Mouse (Mus musculus) limb, embryonic 14.5 days (tissue): ENCODE results near the gene Csnk1g1. TPM values are rescaled to one million over a fixed set of nuclear protein-coding genes. Genes with fewer than 3 reads are reported as not detected.
A peak's percentile ranks its signal among the peaks of the same experiment; 100 is the strongest.

Experiments
- ATAC-seq: fragments of 200-750 bp; cut with Nextera tagmentation; 2 replicates; pipeline ENCODE4 v1.8.0; 2017; ENCODE audit warnings: low read depth, moderate number of reproducible peaks, moderate TSS enrichment; ENCODE audit not compliant: low FRiP score
- DNase-seq: peaks from one replicate; pipeline ENCODE4 v3.0.0-alpha.2; 2015; ENCODE audit warnings: low spot score
- H3K27ac ChIP-seq: fragments of 300-500 bp; sonication (generic); replicated peaks from 2 replicates; pipeline ENCODE4 v1.5.1; 2014; ENCODE audit warnings: low read depth, mild to moderate bottlenecking, low read length, moderate library complexity, mixed read lengths
- H3K27me3 ChIP-seq: fragments of 300-500 bp; sonication (generic); 2 replicates; pipeline ENCODE4 v1.6.1; 2014; ENCODE audit warnings: low read length, mixed read lengths; ENCODE audit not compliant: control insufficient read depth, insufficient read depth
- H3K36me3 ChIP-seq: fragments of 300-500 bp; sonication (generic); 2 replicates; pipeline ENCODE4 v1.6.1; 2014; ENCODE audit warnings: mild to moderate bottlenecking, low read length, moderate library complexity, mixed read lengths; ENCODE audit not compliant: control insufficient read depth, insufficient read depth
- H3K4me1 ChIP-seq: fragments of 300-500 bp; sonication (generic); 2 replicates; pipeline ENCODE4 v1.6.1; 2014; ENCODE audit warnings: antibody characterized with exemption, low read length, mixed read lengths; ENCODE audit not compliant: control insufficient read depth, insufficient read depth
- H3K4me2 ChIP-seq: fragments of 300-500 bp; sonication (generic); replicated peaks from 2 replicates; pipeline ENCODE4 v1.6.1; 2014; ENCODE audit warnings: low read depth, mild to moderate bottlenecking, low read length, moderate library complexity; ENCODE audit not compliant: severe bottlenecking
- H3K4me3 ChIP-seq: fragments of 300-500 bp; sonication (generic); replicated peaks from 2 replicates; pipeline ENCODE4 v1.5.1; 2014; ENCODE audit warnings: low read length
- H3K9ac ChIP-seq: fragments of 300-500 bp; sonication (generic); 2 replicates; pipeline ENCODE4 v1.6.1; 2014; ENCODE audit warnings: mild to moderate bottlenecking, low read depth, low read length, moderate library complexity; ENCODE audit not compliant: severe bottlenecking
- H3K9me3 ChIP-seq: fragments of 300-500 bp; sonication (generic); 2 replicates; pipeline ENCODE4 v1.6.1; 2016; ENCODE audit warnings: low read length; ENCODE audit not compliant: control insufficient read depth
- POLR2A ChIP-seq: fragments of 200-500 bp; IDR thresholded peaks from 2 replicates; pipeline ENCODE4 v1.8.0; 2012; ENCODE audit warnings: inconsistent platforms, mild to moderate bottlenecking, moderate library complexity, borderline replicate concordance; ENCODE audit not compliant: insufficient read depth, insufficient read length; ENCODE audit errors: extremely low read depth
- whole genome bisulfite sequencing: fragments of 180-500 bp; shearing (Covaris S2); extraction: QIAGEN DNeasy Blood & Tissue Kit; methylation state at CpG from one replicate; pipeline ENCODE4 v1.1.7; 2014; 5-methylcytosine and 5-hydroxymethylcytosine counted together
- polyA plus RNA-seq, 2 experiments: library from polyadenylated mRNA; depleted of rRNA in 1 of 2; stranded (reverse) in 1 of 2; unstranded in 1 of 2; fragments of >200 nt; fragmentation: Nextera tagmentation in 1 of 2; extraction: Ambion mirVana in 1 of 2; gene quantifications; 2 replicates each; pipeline versions ENCODE4 v1.2.1 to v1.2.3; 2012 to 2014

Gene Csnk1g1
- polyA plus RNA-seq, 2 experiments: 12.9 to 19.4 TPM

DNA sequence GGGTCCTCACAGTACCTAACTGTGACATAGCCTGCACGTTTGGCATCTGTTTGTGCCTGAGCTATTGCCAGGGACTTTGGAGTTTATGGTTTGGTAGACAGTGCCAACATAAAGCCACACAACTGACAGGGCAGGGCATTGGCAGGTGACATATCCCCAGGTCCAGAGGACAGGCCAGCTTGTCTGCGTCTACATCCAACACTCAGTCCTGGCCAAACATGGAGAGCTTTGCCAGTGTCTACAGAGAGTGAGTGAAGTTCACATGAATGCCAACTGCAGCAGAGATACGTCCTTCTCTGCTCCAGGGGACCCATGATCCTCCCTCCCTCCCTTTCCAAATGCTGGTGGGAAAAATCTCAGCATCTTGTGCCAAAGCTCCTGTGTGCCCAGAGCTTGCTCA lies 175.4 kb downstream of the Csnk1g1 start:
- DNase-seq: no peak
- H3K4me2 ChIP-seq: no peak overlapping the region
- H3K9me3 ChIP-seq: no peaks in the 10 kb centered on the region
- no peak for TF ChIP-seq POLR2A
- 86% methylated on average over 3 of the region's 3 CpGs for whole genome bisulfite sequencing
- H3K4me1 ChIP-seq: no peaks in the 10 kb centered on the region
- no peak overlapping the region for H3K4me3 ChIP-seq
- H3K27me3 ChIP-seq: no peaks in the 10 kb centered on the region
- no peak overlapping the region for H3K9ac ChIP-seq
- no peak overlapping the region for H3K27ac ChIP-seq
- peaks cover 31% of the 10 kb centered on the region for H3K36me3 ChIP-seq
- ATAC-seq: no peak

DNA sequence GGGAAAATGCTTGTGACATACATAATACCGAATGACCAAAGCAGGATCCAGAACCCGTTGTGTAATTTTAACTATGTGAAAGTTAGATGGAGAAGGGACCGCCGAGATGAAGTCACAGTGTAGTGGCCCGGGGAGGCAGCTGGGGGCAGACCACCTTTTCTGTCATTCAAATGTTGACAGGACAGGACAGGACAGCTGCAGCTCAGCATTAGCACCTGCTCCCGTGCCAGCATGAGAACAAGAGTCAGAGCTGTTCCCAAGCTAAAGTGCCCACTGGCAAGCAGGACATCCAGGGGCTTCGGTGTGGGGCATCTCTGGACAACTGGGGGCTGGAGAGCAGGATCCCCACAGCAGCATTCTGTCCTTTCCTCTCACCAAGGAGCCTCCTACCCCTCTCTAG lies 178.3 kb downstream of the Csnk1g1 start:
- no peak overlapping the region for H3K4me3 ChIP-seq
- ATAC-seq: no peak
- H3K9ac ChIP-seq: no peak overlapping the region
- no peaks in the 10 kb centered on the region for H3K27me3 ChIP-seq
- H3K9me3 ChIP-seq: no peaks in the 10 kb centered on the region
- 97% methylated on average over 7 of the region's 7 CpGs for WGBS
- no peak for DNase-seq
- H3K27ac ChIP-seq: no peak overlapping the region
- no peaks in the 10 kb centered on the region for H3K4me1 ChIP-seq
- TF ChIP-seq POLR2A: no peak
- no peak overlapping the region for H3K4me2 ChIP-seq
- H3K36me3 ChIP-seq: peaks cover 60% of the 10 kb centered on the region

DNA sequence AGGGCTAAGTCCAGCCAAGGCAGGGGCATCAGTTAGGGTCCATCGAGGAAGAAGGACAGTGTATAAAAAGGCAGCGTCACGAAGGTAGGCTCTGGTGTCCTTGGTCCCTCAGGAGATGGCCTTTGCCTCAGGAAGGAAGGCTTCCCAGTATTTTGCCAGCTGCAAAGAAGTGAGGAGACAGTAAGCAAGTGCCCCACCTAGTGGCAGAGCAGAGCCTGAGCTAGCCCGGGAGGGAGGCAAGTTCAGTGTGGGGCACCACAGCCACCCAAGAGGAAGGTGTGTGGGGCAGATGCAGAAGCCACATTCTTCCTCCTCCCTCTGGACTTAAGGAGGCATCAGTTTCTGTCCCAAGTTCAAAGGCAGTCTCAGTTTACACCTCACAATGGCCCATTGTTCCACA lies 179.7 kb downstream of the Csnk1g1 start:
- 58% methylated on average over 4 of the region's 4 CpGs for WGBS
- Histone ChIP-seq H3K4me1 (no peaks in the 10 kb centered on the region), H3K36me3 (peaks cover 73% of the 10 kb centered on the region)

DNA sequence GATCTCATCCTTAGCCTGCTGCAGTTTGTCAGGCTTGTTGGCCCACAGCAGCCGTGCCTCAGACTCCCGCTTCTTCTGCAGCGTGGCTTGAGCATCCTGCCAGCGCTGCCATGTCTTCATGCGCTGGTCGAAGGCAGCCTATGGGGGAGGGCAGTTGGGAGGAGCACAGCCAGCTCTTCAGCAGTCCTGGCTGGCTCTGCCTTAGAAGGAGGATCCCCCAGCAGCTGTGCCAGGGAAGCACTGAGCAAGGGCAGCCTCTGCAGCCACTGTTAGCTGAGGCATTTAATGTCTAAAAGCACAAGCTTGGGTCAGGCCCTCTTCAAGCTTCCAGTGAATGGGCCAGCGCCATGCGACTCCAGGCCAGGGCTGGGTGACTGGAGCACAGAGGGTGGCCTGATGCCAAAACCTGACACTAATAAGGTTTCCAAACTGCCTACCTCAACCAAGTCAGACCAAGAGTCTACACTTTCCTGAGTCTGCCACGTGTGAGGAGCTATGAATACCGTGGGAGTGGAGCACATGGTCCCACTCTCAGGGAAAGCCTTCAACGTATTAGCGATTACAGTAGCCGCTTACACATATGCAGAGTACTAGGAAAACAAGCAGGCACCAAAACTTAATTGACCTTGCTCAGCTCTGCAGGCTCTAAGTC lies 182.0 kb downstream of the Csnk1g1 start:
- no peaks in the 10 kb centered on the region for H3K27me3 ChIP-seq
- no peak overlapping the region for H3K4me3 ChIP-seq
- 85% methylated on average over 13 of the region's 13 CpGs for WGBS
- peaks cover 95% of the 10 kb centered on the region for H3K36me3 ChIP-seq
- H3K27ac ChIP-seq: peak overlapping the region; percentile 8; the same call in 1 of the 2 replicates
- no peaks in the 10 kb centered on the region for H3K4me1 ChIP-seq
- TF ChIP-seq POLR2A: no peak
- H3K9ac ChIP-seq: no peak overlapping the region
- no peaks in the 10 kb centered on the region for H3K9me3 ChIP-seq
- DNase-seq: no peak
- no peak for ATAC-seq
- H3K4me2 ChIP-seq: no peak overlapping the region

More for the DNA sequence above, 179.7 kb downstream of the Csnk1g1 start:
- Histone ChIP-seq H3K4me3 (no peak overlapping the region), H3K9ac (no peak overlapping the region), H3K4me2 (no peak overlapping the region), H3K27ac (no peak overlapping the region), H3K27me3 (no peaks in the 10 kb centered on the region), H3K9me3 (no peaks in the 10 kb centered on the region)
- DNase-seq (peak; percentile 55), ATAC-seq (no peak)
- TF ChIP-seq POLR2A: no peak

DNA sequence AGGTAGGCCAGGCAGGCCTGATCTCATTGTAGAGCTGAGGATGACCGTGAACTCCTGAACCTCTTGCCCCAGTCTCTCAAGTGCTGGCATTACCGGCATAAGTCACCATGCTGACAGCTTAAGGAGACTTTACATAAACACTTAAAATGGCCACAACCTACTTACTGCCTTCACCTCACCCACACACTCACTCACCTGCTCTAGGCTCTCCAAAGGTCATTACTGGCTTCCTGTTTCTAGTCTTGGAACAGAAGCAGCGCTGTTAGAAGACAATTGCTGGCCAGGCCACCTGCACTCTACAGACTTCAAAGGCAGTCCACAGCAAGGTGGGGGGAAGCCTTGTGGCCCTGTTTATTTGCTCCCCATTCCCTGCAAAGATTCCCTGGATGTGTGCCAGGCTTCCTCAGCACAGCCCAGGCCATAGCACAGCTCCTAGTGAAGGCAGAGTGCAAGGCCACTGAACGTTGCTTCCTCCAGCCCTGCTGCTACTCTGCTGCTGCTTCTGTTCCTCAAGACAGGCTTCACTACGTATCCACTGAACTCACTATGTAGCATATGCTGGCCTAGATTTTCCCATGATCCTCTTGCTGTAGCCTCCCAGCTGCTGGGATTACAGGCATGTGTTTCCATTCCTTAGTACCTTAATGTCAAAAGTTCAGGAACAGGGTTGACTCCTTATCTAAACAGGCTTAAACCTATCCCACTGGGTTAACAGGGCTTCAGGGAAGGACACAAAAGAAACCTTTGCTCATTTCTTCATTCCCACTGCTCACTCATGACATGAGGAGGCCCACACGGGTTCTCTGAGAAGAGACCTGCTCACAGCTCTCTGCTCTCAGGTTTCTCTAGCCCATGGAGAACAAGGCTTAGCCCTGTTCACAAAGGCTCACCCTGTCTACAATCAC lies 182.9 kb downstream of the Csnk1g1 start:
- Histone ChIP-seq H3K27ac (peak overlapping the region; percentile 8; the same call in 1 of the 2 replicates), H3K27me3 (no peaks in the 10 kb centered on the region), H3K36me3 (peaks cover 98% of the 10 kb centered on the region), H3K4me2 (no peak overlapping the region), H3K9me3 (no peaks in the 10 kb centered on the region), H3K4me3 (no peak overlapping the region), H3K4me1 (no peaks in the 10 kb centered on the region), H3K9ac (peak overlapping the region; percentile 21)
- WGBS: 51% methylated on average over 6 of the region's 6 CpGs
- no peak for ATAC-seq
- TF ChIP-seq POLR2A: no peak
- DNase-seq: no peak
